Mouse (Mus musculus): ENCODE measurements around the gene Ano2. TPM values are rescaled to one million over a fixed set of nuclear protein-coding genes. Genes with fewer than 3 reads are reported as not detected.

Gene Ano2
- polyA plus RNA-seq, 1 experiment from 2014 or later: 0.24 TPM

DNA sequence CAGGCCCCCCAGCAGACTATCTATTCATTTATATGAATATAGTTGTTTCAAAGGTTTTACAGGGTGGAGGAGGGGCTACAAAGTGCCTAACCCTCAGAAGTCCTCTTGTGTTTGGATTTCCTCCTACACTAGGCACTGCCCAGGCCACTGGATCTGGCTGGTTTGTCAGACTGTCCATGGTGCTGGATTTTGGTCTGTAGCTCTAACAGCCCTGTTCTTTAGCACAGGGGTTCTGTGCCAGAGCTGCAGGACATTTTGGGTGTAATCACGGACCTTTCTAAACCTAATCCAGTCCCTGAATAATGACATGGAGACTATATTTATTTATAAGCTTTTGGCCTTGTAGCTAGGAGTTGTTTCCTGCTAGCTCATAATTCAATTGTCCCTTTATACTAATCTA is 328.2 kb downstream of the Ano2 start:
- 50% methylated on average over 1 of the region's 1 CpGs for WGBS
- no peak overlapping the region for H3K4me3 ChIP-seq (replicated peaks)
- H3K27ac ChIP-seq: no peak overlapping the region
- H3K36me3 ChIP-seq: no peaks in the 10 kb centered on the region
- H3K27me3 ChIP-seq (replicated peaks): no peaks in the 10 kb centered on the region
- no peak overlapping the region for H3K4me2 ChIP-seq
- no peaks in the 10 kb centered on the region for H3K9me3 ChIP-seq
- no peaks in the 10 kb centered on the region for H3K4me1 ChIP-seq
- ATAC-seq (ENCODE audit: insufficient read depth, low FRiP score, low read depth): no peak
- H3K9ac ChIP-seq: no peak overlapping the region

DNA sequence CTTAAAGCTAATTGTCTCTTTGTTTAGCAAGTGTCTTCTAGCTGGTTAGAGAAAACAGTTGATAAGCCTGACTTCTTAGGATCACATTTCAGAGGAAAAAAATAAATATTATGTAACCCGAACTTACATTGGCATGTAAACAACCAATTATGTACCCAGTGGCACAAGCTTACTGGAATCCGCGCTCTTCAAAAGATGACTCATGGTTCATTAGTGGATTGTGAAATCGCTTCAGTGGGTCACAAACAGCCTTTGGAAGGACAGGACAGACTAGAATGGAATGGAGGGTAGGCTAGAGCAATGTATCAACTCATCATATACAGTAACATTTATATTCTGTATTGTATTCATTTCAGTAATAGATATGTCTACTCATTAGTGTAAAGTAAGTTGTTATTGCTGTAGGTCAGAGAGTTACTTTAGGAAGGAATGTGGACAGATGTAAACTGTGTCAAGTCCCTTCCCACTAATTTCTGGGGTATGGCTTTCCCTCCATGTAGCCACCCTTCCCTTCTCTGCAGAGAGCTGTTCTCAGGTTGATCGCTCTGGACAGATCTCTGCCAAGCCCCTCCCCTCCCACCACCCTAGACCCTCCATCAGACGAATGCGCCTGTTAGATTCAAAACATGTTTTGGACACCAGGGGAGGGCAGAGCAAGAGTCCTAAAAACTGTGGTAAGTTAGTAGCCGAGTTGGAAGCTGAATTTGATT is 343.6 kb downstream of the Ano2 start:
- ATAC-seq (ENCODE audit: insufficient read depth, low FRiP score, low read depth): no peak

DNA sequence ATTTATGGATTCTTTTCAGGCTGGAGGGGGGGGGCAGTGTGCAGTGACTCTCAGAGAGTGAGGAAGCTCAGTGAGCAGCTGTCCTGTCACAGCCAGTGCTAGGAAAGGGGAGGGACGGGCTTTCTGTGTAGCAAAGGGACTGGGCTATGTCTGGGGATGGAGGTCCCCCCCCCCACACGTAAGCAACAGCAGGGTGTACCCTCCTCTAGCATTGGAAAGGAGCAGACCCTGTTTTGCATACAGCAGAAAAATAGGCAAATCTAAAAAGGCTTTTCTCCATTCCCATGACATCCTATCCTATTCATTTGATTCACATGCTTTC is 344.1 kb downstream of the Ano2 start:
- Histone ChIP-seq H3K4me3 (replicated peaks) (no peak overlapping the region), H3K27me3 (replicated peaks) (no peaks in the 10 kb centered on the region), H3K4me1 (0 out of 2 replicates have a peak, but pooled peaks cover 3% of the 10 kb centered on the region), H3K27ac (no peak overlapping the region), H3K9me3 (no peaks in the 10 kb centered on the region), H3K4me2 (peak overlapping the region; percentile 19), H3K9ac (no peak overlapping the region), H3K36me3 (no peaks in the 10 kb centered on the region)
- ATAC-seq (ENCODE audit: insufficient read depth, low FRiP score, low read depth): 0 out of 2 replicates have a peak, but pooled peaks have one; percentile 39
- WGBS: 15% methylated on average over 2 of the region's 2 CpGs

More for the DNA sequence above, 343.6 kb downstream of the Ano2 start:
- Histone ChIP-seq H3K9ac (no peak overlapping the region), H3K27ac (no peak overlapping the region), H3K4me2 (peak overlapping the region; percentile 19), H3K9me3 (no peaks in the 10 kb centered on the region), H3K36me3 (no peaks in the 10 kb centered on the region), H3K4me1 (0 out of 2 replicates have a peak, but pooled peaks cover 3% of the 10 kb centered on the region), H3K4me3 (replicated peaks) (no peak overlapping the region), H3K27me3 (replicated peaks) (no peaks in the 10 kb centered on the region)
- WGBS: 46% methylated on average over 8 of the region's 8 CpGs

DNA sequence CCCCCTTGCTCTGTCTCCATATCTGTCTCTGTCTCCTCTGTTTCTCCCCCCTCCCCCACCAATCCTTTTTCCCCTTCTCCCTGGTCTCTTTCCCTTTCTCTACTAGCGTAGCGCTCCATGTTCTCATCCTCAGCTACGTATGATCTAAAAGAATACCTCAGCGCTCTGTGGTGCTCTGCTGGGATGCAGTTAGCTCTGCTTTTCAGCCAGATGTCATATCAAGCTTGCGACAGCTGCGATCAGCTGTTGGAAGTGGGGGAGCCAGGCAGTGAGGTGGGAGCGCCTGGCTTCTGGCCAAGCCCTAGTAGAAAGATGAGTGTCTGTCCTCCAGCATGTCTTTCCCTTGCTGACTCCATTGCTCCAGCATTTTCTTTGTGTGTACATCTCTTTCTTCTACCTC is 344.5 kb downstream of the Ano2 start:
- Histone ChIP-seq H3K27me3 (replicated peaks) (no peaks in the 10 kb centered on the region), H3K4me3 (replicated peaks) (no peak overlapping the region), H3K4me1 (0 out of 2 replicates have a peak, but pooled peaks cover 3% of the 10 kb centered on the region), H3K4me2 (peak overlapping the region; percentile 19; the same call in 1 of the 2 replicates), H3K9me3 (no peaks in the 10 kb centered on the region), H3K9ac (no peak overlapping the region), H3K27ac (no peak overlapping the region), H3K36me3 (no peaks in the 10 kb centered on the region)
- no peak for ATAC-seq (ENCODE audit: insufficient read depth, low FRiP score, low read depth)
- WGBS: 41% methylated on average over 7 of the region's 7 CpGs

DNA sequence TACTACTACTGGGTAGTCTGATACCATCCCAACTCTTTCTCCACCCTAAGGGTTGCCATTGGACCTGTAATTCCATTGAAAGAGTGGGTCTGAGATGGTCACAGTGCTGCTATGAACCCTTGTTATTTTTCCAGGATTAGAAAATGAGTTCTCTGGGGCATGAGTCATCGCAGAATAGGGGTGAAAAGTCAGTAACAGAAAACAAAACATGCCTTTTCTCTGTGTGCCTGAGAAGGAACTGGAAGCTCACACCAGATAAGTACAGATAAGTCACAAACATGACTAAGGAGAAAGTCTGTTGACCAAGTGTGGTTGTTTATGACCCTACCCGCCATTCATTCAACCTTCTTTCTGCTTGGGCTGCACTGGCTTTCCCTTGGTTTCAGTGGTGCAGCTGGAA is 345.4 kb downstream of the Ano2 start:
- Histone ChIP-seq H3K27ac (no peak overlapping the region), H3K4me3 (replicated peaks) (no peak overlapping the region), H3K4me1 (0 out of 2 replicates have a peak, but pooled peaks cover 3% of the 10 kb centered on the region), H3K9me3 (no peaks in the 10 kb centered on the region), H3K36me3 (no peaks in the 10 kb centered on the region), H3K27me3 (replicated peaks) (no peaks in the 10 kb centered on the region), H3K4me2 (no peak overlapping the region), H3K9ac (no peak overlapping the region)
- 71% methylated on average over 2 of the region's 2 CpGs for WGBS
- ATAC-seq (ENCODE audit: insufficient read depth, low FRiP score, low read depth): no peak

DNA sequence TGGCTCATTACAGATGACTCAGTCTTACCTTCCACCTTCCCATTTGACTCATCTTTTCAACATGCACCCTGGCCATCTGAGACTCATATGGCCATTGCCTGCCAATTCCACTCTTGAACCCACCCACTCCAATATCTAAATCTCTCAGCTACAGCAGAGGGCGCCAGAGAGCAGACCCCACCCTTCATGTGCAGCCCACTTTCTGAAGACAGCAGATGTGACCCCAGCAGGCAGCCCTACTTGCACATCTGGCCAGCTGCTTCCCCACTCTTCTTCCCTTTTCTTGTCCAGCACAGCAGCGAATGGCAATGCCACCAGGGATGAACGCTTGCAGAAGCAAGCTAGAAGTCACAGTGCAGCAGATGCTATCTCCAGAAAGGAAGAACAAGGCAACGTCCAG is 355.7 kb downstream of the Ano2 start:
- Histone ChIP-seq H3K4me2 (no peak overlapping the region), H3K9ac (no peak overlapping the region), H3K4me1 (no peaks in the 10 kb centered on the region), H3K27me3 (replicated peaks) (no peaks in the 10 kb centered on the region), H3K9me3 (no peaks in the 10 kb centered on the region), H3K27ac (no peak overlapping the region), H3K4me3 (replicated peaks) (no peak overlapping the region), H3K36me3 (no peaks in the 10 kb centered on the region)
- WGBS: 40% methylated on average over 4 of the region's 4 CpGs
- ATAC-seq (ENCODE audit: insufficient read depth, low FRiP score, low read depth): no peak

DNA sequence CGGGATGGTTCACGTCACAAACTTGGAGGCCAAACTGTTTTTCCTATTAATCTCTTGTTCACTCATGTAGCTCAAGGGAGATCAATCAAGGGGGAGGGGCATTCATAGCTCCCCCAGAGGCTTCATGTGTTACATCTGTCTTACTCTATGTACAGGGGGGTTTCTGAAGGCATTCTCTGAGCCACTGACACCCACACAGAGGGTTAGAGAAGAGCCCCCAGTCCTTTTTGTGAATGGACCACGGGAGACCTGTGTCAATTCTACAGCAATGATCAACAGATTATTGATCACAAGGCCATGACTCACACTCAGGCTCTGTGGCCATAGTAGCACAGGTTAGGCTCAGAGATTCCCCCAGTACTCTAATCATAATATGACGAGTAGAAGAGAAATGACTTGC is 358.0 kb downstream of the Ano2 start:
- H3K4me2 ChIP-seq: no peak overlapping the region
- 57% methylated on average over 4 of the region's 4 CpGs for WGBS
- H3K27me3 ChIP-seq (replicated peaks): no peaks in the 10 kb centered on the region
- no peak overlapping the region for H3K4me3 ChIP-seq (replicated peaks)
- no peak for ATAC-seq (ENCODE audit: insufficient read depth, low FRiP score, low read depth)
- no peaks in the 10 kb centered on the region for H3K4me1 ChIP-seq
- no peak overlapping the region for H3K27ac ChIP-seq
- H3K9me3 ChIP-seq: no peaks in the 10 kb centered on the region
- no peaks in the 10 kb centered on the region for H3K36me3 ChIP-seq
- H3K9ac ChIP-seq: no peak overlapping the region

DNA sequence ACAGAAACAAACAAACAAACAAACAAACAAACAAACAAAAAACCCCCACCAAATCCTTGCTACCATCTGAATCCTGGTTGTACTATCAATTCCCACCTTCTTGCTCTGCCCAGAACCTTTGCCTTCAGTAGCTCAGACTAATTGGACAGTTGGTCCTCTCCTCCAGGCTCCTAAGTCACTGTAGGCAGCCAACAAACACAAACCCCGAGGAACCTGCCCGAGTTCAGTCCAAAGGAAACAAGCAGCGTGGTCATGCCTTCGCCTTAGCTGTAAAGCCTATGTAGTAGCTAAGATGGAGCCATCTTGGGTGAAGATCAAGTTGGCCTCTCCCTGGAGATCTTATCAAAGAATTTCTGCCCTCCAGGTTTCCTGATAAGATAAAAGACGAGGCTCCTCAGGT is 362.9 kb downstream of the Ano2 start:
- no peak overlapping the region for H3K4me3 ChIP-seq (replicated peaks)
- WGBS: 68% methylated on average over 5 of the region's 5 CpGs
- H3K36me3 ChIP-seq: no peaks in the 10 kb centered on the region

DNA sequence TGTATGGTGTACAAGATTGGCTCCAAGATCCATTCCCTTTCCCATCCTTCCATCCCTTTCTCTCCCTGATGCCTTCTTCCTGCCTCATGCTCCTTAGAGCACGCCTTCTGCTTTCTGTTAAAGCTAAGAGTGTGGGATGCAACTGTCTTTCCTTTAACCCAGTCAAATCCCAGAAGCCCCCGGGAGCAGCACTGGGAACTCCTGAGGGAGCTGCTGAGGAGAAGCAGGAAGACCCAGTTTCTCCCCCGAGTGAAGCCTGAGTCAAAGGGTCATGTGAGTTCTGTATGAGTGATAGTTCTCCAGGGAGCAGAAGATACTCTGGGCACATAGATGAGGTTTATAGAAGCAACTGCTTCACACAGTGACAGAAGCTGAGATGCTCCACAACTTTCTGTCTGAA is 367.5 kb downstream of the Ano2 start:
- 73% methylated on average over 3 of the region's 3 CpGs for WGBS

More for the DNA sequence above, 362.9 kb downstream of the Ano2 start:
- H3K9me3 ChIP-seq: no peaks in the 10 kb centered on the region
- no peaks in the 10 kb centered on the region for H3K4me1 ChIP-seq
- no peak overlapping the region for H3K27ac ChIP-seq
- H3K4me2 ChIP-seq: no peak overlapping the region
- no peak for ATAC-seq (ENCODE audit: insufficient read depth, low FRiP score, low read depth)
- H3K9ac ChIP-seq: no peak overlapping the region
- no peaks in the 10 kb centered on the region for H3K27me3 ChIP-seq (replicated peaks)

DNA sequence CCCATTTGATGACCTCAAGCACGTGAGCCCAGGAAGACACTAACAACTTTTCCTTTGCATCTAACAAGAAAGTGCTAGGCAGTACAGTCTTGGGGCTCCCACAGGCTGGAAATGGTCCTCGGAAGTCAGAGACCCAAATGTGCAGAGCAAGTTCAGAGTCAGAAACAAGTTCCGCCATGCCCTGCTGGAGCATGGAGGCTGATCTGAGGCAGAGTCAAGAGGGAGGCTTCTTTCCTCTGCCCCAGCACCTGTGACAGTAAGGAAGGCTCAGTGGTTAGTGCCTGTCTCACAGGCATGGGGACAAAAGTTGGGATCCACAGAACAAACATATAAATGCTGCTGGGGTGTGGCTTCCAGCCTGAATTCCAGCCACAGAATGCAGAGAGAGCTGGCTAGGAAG is 390.3 kb downstream of the Ano2 start:
- Histone ChIP-seq H3K36me3 (no peaks in the 10 kb centered on the region), H3K9ac (no peak overlapping the region), H3K27me3 (replicated peaks) (no peaks in the 10 kb centered on the region), H3K27ac (no peak overlapping the region), H3K9me3 (no peaks in the 10 kb centered on the region), H3K4me3 (replicated peaks) (no peak overlapping the region), H3K4me2 (no peak overlapping the region), H3K4me1 (no peaks in the 10 kb centered on the region)
- WGBS: 88% methylated on average over 3 of the region's 3 CpGs
- ATAC-seq (ENCODE audit: insufficient read depth, low FRiP score, low read depth): no peak

More for the DNA sequence above, 367.5 kb downstream of the Ano2 start:
- Histone ChIP-seq H3K27me3 (replicated peaks) (no peaks in the 10 kb centered on the region), H3K9me3 (no peaks in the 10 kb centered on the region), H3K4me2 (no peak overlapping the region), H3K4me1 (no peaks in the 10 kb centered on the region), H3K27ac (no peak overlapping the region), H3K9ac (no peak overlapping the region), H3K4me3 (replicated peaks) (no peak overlapping the region), H3K36me3 (no peaks in the 10 kb centered on the region)
- no peak for ATAC-seq (ENCODE audit: insufficient read depth, low FRiP score, low read depth)

DNA sequence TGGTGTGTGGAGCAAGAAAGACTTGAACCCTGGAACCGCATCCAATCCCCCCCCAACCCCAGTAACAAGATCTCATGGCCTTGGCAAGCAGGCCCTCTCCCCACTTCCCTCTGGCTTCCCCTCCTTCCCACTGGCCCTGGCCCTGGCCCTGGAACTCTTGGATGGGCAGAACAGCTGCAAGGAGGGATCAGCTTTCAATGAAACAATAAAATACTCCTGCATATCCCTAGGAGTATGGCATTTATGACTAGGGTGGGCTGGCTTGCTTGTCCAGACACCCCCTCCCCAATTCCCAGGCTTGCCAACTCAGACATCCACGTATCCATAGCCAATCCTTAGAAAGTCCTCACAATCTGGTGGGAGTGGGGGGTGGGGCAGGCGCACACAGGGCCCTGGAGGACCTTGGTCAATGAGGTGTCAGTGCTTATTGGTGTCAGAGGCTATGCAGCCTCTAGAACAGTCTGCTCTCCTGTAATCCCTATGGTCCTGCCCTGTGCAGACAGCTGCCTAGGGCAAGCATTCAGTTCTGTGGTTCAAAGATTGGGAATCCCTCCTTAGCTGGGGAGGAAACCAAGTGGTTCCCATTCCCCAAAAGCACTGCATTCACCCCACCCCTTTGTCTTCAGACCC is 396.2 kb downstream of the Ano2 start:
- Histone ChIP-seq H3K27me3 (replicated peaks) (no peaks in the 10 kb centered on the region), H3K4me2 (no peak overlapping the region), H3K9ac (no peak overlapping the region), H3K36me3 (no peaks in the 10 kb centered on the region), H3K4me1 (no peaks in the 10 kb centered on the region), H3K4me3 (replicated peaks) (no peak overlapping the region), H3K9me3 (no peaks in the 10 kb centered on the region), H3K27ac (no peak overlapping the region)
- WGBS: 79% methylated on average over 3 of the region's 3 CpGs
- no peak for ATAC-seq (ENCODE audit: insufficient read depth, low FRiP score, low read depth)

DNA sequence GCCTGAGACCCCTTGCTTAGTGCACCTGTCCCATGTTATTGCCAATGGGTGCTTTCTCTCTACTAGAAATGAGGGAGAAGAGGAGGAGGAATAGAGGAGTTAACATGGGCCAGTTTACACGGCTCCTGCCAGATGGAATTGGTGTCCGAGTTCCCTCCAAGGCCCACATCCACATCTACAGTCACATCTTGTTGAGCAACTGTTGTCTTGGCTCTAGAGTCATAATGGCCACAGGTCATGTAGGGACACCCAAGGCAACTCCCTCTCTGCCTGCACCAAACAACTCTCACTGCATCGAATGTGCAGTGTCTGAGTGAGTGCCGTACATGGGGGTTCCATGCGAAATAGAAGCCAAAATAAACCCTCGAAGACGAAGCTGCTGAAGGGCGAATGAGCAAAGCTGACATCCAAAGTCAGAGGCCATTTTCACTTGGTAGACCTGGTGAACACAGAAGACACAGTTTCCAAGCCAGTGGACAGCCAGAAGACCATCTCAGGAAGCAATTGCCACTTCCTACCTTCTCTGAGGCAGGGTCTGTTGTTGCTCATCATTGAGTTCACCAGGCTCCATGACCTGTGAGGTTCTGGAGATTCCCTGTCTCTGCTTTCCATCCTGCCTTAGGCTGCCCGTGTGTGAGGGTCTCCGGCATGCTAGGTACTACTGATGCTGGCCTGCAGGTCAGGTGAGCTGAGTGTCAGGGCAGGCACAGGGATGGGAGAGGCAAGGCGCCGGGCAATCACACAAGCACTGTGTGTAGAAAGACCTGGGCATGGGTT is 398.5 kb downstream of the Ano2 start:
- no peak overlapping the region for H3K27ac ChIP-seq
- 93% methylated on average over 12 of the region's 12 CpGs for WGBS

More for the DNA sequence above, 398.5 kb downstream of the Ano2 start:
- H3K27me3 ChIP-seq (replicated peaks): no peaks in the 10 kb centered on the region
- H3K4me2 ChIP-seq: no peak overlapping the region
- H3K9me3 ChIP-seq: no peaks in the 10 kb centered on the region
- H3K9ac ChIP-seq: no peak overlapping the region
- H3K36me3 ChIP-seq: no peaks in the 10 kb centered on the region
- no peaks in the 10 kb centered on the region for H3K4me1 ChIP-seq
- ATAC-seq (ENCODE audit: insufficient read depth, low FRiP score, low read depth): no peak
- H3K4me3 ChIP-seq (replicated peaks): no peak overlapping the region
